Mouse (Mus musculus): Measurements from ENCODE around the gene Chd5.

Gene Chd5

GRCm38 (mm10) chr4:152353886-152354637 is 15.6 kb downstream of the Chd5 start:
- DNase-seq (ENCODE audit: low read depth, low spot score): no peak

- DNase-seq (ENCODE audit: low read depth, low spot score): no peak
Measured at GRCm38 (mm10) chr4:152355672-152356071, 17.2 kb downstream of the Chd5 start.

- no peak for DNase-seq (ENCODE audit: low read depth, low spot score)
Measured at GRCm38 (mm10) chr4:152359700-152360099, 21.2 kb downstream of the Chd5 start.

GRCm38 (mm10) chr4:152360855-152361254 is 22.4 kb downstream of the Chd5 start:
- no peak for DNase-seq (ENCODE audit: low read depth, low spot score)

GRCm38 (mm10) chr4:152362180-152362579 is 23.7 kb downstream of the Chd5 start:
- no peak for DNase-seq (ENCODE audit: low read depth, low spot score)

GRCm38 (mm10) chr4:152365228-152365627 is 26.8 kb downstream of the Chd5 start:
- peak; percentile 49 for DNase-seq (ENCODE audit: low read depth, low spot score)

GRCm38 (mm10) chr4:152382528-152383252 is 44.2 kb downstream of the Chd5 start:
- no peak for DNase-seq (ENCODE audit: low read depth, low spot score)

DNA sequence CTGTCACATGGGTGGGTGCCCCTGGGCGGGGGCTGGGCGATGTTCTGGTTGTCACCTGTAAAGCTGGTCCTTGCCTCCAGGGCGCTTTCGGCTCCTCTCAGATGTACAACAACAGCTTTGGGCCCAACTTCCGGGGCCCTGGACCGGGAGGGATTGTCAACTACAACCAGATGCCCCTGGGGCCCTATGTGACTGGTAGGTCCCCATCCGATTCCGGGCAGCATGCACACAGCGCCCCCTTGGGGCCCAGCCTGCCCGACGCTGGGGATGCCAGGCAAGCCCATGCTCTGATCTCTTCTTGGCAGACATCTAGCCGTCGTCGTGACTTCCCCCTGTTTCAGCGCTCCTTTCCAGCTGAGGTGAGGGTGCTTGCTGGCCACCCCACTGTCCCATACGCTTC is 47.2 kb downstream of the Chd5 start:
- no peak for DNase-seq (ENCODE audit: low read depth, low spot score)

DNA sequence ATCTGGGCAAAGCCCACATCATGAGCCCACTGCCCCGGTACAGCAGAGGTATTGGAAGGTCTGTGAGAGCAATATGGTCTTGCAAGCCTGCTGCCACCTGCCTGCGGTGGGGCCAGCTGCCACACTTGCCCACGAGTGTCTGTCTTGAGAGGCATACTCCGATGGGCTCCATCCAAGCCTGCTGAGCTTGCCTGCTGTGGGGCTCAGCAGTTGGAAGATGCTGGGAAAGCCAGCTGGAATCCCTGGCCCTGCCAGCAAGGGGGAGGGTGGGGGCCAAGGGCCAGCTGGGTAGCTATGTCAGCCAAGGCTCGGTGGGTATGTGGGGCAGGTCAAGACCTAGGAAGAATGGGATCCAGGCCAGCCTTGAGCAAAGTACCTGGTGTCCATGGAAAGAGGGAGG is 53.7 kb downstream of the Chd5 start:
- DNase-seq (ENCODE audit: low read depth, low spot score): peak; percentile 47

DNA sequence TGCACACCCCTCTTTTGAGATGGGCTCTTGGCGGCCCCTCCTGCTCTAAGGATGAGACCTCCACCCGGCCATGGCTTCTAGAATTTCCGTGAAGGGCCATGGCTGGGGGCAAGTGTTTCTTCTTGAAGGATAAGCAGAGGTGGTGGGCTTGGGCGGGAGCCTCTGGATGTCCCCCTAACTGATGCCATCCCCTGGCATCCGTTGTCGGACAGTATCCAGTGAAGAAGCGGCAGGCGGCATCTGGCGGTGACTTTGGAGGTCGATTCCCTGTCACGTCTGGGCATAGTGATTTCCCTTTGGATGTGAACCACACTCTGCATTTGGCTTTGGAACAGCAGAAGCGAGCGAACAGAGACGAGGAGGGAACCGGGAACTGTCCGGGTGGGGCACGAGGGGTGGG is 54.2 kb downstream of the Chd5 start:
- DNase-seq (ENCODE audit: low read depth, low spot score): no peak

DNA sequence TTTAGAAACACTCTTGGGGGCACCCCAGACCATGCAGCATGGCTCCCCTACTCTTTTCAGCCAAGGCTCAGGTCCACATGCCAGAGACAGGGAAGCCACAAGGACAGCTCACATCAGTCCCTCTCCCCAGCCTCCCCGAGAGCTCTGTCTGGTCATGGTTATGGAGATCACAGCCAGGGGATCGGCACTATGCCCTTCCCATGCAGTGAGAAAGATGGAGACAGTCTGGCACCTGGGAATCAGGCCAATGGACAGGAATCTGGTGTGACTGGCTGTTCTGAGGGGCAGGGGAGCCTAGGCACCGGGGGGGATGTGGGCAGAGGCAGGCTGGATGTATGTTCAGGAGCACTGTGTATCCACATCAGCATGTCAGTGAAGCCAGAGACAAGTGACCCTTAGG is 60.5 kb downstream of the Chd5 start:
- no peak for DNase-seq (ENCODE audit: low read depth, low spot score)

- DNase-seq (ENCODE audit: low read depth, low spot score): peak; percentile 89
Measured at GRCm38 (mm10) chr4:152405143-152405542, 66.7 kb downstream of the Chd5 start.

- DNase-seq (ENCODE audit: low read depth, low spot score): no peak
Measured at GRCm38 (mm10) chr4:152405671-152406201, 67.3 kb downstream of the Chd5 start.

- no peak for DNase-seq (ENCODE audit: low read depth, low spot score)
Measured at GRCm38 (mm10) chr4:152406531-152406930, 68.1 kb downstream of the Chd5 start.

DNA sequence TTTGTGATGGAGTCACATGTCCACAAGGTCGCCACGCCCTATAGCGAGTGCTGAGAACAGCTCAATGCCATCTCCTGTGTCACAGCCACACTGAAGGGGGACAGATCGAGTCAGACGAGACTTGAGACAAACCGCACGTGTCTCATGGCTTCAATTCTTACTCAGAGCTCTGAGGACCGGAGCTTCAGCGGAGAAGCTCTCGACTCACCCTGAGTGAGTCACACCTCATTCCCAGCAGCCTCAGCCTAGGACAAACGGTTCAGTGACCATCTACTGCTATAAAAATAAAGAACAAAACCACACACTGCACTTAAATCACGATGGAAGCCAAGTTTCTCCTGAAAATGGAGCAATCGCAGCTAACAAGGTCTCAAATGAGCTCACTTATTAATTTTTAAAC is 72.5 kb downstream of the Chd5 start:
- DNase-seq (ENCODE audit: low read depth, low spot score): no peak

- no peak for DNase-seq (ENCODE audit: low read depth, low spot score)
Measured at GRCm38 (mm10) chr4:152412524-152413080, 74.2 kb downstream of the Chd5 start.

GRCm38 (mm10) chr4:152418229-152419060 is 80.0 kb downstream of the Chd5 start:
- no peak for DNase-seq (ENCODE audit: low read depth, low spot score)

GRCm38 (mm10) chr4:152423576-152423975 is 85.1 kb downstream of the Chd5 start:
- DNase-seq (ENCODE audit: low read depth, low spot score): no peak

DNA sequence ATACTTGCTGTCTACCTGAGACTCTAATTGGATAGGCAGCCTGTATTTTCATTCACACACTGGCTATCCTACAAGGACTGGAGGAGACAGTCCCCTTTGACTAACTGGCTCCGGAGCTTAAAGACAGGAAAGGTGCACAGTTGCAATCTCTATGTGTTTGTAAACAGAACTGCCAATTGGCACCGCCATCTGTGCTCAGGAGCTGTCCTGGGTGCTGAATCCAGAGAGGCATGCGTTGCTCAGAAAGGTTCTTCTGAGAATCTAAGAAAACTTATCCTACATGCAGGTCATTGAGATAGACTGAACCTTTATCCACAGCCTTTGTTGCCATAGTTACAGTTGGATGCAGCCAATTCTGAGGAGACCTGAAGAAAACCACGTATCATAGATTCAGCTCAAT is 85.9 kb downstream of the Chd5 start:
- no peak for DNase-seq (ENCODE audit: low read depth, low spot score)

- no peak for DNase-seq (ENCODE audit: low read depth, low spot score)
Measured at GRCm38 (mm10) chr4:152424922-152425321, 86.5 kb downstream of the Chd5 start.

GRCm38 (mm10) chr4:152428259-152428658 is 89.8 kb downstream of the Chd5 start:
- DNase-seq (ENCODE audit: low read depth, low spot score): no peak

DNA sequence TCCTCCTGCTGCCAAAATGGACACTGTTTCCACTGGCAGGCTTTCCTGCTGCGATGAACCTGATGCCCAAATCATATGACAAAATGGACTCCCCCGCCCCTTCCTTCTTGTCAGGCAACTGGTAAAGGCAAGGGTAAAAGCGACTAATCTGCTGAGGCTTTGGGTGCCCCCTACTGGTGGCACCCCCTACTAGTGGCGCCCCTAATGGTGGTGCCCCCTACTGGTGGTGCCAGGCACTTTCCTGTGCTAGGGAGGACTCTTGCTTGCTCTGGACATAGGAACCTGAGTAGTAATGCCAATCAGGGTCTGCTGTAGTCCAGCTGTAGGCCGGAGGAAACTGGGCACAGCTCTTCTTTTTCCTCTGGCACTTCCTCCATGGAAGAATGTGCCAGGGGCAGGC is 93.9 kb downstream of the Chd5 start:
- no peak for DNase-seq (ENCODE audit: low read depth, low spot score)
